Mouse (Mus musculus) A20 (cell line): ENCODE measurements around the gene Hils1.
"Not testable (repeated sequence)": the region's sequence is repeated elsewhere in the genome, so short reads cannot be mapped to it uniquely, and the experiment has no call there.

Experiments used
- DNase-seq: peaks from one replicate; pipeline ENCODE4 v3.0.0-alpha.2; 2011; ENCODE audit warnings: low read depth, low spot score

The Hils1 gene

DNA sequence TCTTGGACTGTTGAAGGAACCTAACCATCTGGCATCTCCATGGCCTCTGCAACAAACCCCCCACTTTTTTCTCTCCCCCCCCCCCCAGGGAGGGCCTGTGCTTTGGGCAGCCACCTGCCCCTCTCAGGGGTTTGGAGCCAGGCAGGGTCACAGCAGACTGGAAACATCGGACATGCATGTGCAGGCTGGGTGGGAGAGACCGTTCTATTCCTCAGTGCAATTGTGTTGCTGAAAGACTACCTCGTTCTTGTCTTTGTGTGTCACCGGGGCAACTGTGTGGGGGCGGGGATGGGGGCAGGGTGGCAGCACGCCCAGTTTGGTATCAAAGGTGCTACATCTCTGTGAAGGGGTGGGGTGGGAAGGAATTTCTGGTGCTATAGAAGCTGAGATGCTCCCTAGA, 15.2 kb upstream of the Hils1 start:
- DNase-seq: no peak

DNA sequence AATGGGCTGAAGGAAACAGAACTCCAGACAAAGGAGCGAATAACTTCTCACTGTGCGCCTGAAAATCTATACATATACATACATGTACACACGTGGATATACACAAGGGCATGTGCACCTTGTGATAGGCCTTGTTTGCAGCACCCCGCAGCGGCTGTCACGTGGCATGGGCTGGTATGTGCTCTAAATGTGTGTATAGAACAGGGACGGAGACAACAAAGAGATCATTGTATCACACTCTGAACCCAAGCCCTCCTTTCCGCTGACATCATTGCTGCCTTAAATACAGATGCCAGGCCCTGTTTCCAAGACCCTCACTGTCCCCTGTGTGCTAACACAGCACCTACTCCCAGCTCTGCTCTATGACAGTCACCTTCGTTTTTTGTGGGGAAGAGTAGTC, 12.3 kb upstream of the Hils1 start:
- DNase-seq: no peak

DNA sequence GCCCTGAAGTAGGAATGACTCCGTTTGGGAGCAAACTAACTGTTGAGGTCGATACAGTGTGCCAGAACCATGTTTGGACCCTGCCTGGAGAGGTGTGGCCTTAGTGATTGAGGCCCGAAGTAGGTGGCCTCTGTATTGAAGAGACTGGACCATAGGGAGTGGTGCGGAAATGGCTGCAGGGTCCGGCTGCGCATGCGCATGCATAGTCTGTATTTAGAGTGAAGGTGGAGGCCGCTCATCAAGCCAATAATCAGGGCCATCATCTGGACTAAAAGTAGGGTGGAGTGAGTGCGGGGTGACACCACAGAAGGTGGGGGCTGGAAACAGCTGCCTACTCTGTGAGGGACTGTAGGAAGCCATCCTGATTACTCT, 9.7 kb upstream of the Hils1 start:
- no peak for DNase-seq

DNA sequence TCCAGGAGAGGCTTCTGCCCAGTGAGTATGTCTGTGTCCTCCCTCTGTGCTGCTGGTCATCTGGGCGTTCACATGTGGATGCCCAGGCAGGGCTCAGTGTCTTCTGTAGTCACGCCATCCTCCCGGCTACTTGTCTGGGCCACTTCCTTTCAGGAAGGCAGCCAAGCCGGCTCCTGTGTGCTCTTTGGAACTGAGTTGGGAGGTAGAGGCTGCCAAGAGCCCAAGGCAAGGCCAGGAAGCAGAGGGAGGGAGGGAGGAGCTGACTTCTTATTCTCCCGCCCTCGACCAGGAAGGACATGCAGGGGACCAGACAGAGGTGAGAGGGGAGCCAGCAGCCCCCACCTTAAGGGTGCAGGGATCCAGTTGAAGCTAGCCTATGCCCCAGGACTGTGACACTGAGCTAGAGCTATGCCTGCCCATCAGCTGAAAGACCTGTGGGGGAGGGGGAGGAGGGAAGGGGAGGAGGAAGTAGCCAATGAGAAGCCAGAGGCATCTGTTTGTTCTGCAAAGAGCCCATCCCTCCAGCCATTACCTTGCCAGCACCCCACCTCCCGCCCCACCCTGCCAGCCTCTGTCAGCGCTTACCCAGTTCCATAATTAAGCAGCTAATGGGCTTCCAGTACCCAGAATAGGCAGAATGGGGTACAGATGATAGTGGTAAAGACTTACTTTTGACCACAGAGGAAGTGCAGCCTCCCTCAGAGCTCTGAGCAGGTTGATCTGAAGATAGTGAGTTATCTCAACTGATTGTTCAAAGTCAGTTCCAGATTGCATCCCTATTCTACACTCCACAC, 9.1 kb upstream of the Hils1 start:
- DNase-seq: no peak

DNA sequence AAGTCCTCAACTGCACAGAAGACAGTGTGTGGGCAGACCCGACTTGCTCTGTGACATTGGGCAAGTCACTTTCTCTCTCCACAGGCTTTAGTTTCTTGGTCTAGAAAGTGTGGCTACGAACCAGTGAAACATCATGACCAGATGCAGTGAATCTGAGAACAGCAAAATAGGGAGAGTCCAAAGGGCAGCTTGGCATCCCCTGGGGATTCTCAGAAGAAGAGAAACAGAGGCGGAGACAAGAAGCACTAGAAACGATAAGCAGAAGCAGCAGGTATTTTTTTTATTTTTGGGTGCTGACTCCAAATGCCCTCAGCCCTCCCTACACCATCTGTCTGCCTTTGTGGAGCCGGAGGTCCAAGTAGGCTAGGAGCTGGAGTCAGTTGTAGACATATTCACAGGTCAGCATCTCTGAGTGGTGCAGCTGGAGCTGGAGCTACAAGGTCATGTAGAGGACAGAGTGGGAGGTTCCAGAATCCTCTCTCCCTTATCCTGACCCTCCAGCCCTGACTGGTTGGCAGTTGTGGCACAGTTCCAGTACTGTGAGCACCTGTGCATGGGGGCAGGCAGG, 4.8 kb upstream of the Hils1 start:
- DNase-seq: peak; percentile 56

DNA sequence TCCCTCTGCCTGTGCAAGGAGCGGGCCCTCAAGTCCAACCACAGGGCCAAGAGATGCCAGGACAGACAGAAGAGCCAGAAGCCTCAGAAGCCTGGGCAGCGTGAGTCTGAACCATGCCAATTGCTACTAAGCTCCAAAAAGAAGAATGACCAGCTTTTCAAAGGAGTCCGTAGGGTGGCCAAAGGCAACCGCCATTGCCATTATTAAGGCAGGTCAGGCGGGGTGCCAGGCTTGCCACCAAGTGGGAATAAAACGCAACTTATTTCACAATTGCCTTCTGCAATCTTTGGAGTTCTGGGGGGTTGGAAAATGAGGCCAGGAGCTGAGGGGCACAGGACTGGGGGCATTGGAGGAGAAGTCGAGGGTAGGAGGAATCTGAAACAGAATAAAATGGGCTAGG, 794 bp downstream of the Hils1 start:
- DNase-seq: no peak

DNA sequence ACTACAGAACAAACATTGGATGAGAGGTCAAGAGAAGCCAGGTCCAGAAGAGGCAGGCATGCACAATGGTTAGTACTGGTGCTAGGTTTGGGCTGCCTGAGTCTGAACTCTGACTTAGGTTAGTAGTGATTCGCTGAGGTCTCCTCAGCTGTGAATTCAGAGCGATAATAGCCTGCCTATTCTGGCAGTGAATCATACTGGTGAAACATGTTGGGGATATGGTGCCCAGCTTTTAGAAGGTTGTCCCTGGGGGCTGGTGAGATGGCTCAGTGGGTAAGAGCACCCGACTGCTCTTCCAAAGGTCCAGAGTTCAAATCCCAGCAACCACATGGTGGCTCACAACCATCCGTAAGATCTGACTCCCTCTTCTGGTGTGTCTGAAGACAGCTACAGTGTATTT, 2.3 kb downstream of the Hils1 start:
- not testable (repeated sequence) for DNase-seq

DNA sequence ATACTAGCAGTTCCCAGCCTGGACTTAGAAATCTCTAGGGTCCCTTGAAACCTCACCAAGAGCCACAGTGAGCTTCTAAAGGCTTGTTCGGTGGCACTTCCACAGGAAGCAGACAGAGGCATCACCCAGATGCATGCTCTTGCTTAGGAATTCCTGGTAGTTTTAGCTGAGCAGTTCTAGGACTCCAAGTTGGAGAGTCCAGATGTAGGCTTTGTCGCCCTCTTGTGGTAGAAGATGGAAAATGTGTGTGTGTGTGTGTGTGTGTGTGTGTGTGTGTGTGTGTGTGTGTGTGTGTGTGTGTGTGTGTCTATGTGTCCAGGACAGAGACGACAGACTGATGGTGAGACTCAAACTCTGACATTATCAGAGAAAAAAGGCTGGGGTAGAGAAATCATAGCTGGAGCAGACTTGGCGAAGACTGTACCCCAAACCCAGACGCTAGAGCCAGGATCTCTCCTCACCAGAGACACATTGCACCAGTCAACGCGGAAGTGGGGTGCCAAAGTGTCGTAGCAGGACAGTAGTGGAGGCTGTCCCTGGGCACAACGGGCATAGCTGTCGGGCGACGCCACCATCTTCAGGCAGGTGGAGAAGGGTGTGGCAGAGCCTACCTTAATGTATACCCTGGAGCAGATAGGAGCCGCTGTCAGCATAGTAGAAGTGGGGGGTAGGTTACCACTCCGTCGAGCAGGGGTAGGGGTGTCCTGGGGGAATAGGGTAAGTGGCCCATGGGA, 3.0 kb downstream of the Hils1 start:
- DNase-seq: peak; percentile 61

DNA sequence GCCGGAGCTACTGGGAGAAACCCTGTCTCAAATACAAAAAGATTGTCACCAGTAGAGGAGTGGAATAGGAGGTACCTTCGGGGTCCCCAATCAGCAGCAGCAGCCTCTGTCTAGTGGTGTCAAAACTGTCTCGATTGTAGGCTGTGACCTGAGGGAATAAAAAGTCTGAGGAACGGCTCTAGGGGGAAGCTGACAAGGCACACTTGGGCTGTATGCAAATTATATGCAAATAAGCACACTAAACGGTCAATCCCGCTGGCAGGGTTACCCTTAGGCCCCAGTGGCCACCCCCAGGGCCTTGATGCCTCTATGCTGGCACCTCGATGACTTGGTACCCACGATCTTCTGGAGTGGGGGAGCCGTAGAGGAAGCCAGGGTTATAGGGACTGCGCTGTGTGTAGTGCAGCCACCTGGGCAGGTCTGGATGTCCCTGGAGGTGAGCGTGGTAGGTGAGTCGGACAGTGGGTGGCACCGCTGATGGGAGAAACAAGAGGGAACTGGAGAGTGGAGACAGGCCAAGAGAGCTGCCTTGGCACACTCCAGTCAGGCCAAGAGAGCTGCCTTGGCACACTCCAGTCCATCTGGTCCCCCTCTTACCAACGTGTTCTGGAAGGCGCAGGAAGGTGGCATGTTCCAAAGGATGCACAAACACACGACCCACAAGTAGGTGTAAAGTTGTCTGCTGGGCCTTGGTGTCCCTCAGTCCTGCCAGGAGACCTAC, 4.7 kb downstream of the Hils1 start:
- DNase-seq: peak; percentile 43

DNA sequence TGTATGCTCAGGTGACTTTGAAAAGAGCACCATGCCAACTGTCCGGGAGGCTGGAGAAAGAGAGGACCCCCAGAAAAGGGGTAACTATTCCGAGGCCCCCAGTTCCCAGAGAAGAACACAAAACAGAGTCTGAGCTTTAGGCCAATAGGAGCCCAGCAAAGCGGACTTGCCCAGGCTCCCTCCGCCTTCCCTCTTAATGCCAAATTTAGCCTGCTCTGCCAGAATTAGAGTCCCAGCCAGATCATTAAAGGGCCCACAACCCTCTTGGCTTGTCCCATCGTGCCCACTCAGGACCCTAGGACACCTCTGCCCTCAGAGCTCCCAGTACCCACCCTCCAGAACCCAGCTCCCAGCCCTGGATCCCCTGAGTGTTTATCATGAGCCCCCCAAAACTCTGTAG, 5.5 kb downstream of the Hils1 start:
- DNase-seq: no peak

DNA sequence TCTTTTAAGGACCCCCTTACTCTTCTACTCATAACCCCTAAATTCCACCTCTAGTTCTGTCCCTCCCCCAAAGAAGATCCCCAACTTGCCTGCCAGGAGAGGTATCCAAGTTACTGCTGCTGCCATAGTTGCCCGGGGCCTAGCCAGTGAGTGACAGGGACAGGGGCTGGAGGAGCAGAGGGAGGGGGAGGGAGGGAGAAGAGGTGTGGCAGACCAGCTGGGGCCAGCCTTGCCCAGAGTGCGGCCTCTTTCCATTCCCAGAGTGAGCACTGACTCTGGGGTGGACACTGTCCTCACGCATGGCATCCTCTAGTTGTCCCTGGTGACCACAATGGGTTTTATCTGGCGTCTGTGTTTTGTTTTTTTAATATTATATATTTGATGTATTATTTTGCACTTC, 5.9 kb downstream of the Hils1 start:
- DNase-seq: no peak

DNA sequence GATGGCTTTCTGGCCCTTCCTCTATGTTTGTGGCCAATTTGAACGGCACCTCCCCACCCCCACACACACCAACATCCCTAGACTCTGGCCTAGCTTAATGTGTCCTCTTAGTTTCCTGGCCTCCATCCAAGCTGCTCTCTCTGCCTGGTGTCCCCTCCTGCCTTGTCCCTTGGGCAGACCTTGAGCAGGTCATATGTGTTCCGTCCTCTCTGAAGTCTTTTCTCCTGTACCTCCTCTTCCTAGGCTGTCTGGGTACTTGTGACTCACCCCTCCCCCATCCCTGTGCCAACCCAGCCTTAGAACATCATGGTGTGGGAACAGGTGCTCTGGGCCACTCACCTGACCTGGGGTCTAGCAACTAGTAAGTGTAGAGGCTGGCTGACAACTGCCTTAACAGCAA, 7.6 kb downstream of the Hils1 start:
- DNase-seq: no peak

DNA sequence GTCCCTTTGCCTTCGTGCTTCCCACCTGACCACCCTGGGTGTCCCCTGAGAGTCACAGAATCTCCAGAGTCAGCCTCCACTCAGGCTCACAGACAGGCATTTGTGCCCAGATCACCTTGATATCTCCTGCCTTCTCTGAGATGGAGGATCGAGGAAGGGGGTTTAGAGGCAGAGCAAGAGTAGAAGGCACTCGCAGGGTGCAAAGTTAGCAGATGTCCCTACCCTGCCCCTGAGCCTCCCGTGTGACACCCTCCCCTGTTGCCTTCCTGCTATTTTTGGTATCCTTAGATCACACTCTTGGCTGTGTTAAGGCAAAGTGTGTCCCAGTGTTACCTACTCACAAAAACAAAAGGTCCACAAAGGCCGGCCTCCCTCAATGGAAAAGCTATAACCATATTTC, 8.8 kb downstream of the Hils1 start, which contains the start of gene Sgca:
TSS of gene Sgca (minus strand) at position 129 of the 400 bp plus-strand sequence.
- no peak for DNase-seq

DNA sequence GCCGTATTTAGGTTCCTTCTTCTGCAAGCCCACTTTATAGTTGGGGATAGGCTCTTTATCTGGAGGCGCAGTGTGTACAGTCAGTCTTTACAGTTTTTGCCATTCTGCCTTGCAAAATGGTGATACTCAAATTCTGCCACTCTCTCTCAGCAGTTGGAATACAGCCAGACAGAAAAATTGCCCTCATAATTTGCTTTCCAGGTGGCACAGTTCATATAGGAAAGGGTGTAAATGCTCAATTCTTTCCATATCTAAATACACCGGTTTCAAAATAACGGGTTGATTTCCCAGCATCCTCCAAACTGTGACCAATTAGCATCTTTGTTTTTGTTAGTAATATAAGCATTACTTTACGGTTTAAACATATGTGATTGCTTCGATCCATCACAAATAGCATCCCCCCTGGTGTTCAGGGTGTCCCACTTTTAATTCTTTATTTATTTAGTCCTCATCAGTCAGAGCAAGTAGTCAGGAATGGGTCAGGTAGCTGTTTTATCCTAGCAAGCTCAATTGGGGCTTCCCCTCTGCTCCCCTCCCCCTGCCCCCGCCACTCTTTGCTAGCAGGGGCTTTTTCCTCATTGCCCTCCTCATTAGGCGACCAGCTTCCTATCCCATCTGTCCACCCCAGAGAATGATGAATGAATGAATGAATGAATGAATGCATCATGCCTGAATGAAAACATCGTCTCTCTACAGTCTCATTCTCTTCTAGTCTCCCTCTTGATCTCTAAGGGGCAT, 11.0 kb downstream of the Hils1 start:
- DNase-seq: no peak

DNA sequence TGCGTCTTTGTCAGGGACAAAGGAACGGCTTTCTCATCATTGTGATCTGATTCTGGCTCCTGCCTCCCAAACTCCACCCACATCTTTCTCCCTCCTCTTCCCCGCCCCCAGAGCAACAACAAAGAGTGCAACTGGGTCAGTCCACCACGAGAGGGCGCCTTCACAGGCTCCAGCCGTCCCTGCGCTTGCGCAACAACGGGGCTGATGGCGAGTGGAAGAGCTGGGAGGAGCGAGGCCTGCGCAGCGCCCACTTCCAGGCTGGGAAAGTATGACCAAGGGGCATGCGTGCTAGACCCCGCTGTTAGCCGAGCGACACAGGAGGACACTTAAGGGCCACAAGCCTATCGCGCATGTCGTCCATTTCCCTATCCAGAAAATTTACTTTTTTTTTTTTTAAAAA, 11.6 kb downstream of the Hils1 start:
- peak; percentile 94 for DNase-seq

DNA sequence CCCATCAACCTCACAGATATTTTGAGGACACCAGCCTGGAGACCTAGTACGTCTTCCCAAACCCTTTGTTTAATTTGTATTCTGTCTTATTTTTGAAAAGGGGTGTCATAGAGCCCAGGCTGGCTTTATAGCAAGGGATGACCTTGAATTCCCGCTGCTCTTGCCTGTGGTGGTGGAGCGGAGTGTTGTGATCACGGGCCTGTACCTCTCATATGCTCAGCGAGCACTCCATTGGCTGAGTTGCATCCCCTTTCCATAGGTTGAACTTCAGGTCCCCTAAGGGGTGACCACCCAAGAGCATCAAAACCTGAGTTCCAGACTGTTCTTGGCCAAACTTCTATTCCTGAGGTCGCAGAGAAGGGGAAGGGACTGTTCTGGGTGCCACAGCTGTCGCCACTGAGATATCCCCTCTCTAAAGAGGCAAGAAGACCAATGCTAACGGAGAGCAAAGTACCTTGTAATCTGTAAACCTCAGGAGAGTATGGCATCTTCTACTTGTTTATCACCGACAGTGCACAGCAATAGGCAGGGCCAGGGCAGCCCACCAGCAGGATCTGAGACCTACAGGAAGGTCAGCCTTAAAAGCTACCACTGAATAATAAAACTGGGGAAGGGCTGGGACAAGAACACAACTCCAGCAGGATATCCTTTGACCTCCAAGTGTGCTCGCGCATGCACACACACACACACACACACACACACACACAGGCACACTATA, 12.2 kb downstream of the Hils1 start:
- no peak for DNase-seq

DNA sequence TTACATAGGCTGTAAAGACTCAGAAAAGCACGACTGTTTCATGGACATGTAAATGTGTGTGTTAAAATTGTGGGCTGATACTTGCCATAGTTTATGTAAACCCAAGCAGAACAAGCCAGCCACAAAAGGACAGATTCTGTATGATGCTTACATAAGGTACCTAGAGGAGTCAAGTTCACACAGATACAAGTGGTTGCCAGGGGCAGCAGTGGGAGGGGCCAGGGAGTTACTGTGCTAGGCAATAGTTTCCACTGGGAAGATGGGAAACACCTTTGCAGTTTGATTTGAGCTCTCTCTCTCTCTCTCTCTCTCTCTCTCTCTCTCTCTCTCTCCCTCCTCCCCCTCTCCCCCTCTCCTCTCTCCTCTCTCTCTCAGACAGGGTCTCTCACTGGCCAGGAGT, 17.7 kb downstream of the Hils1 start:
- DNase-seq: no peak

DNA sequence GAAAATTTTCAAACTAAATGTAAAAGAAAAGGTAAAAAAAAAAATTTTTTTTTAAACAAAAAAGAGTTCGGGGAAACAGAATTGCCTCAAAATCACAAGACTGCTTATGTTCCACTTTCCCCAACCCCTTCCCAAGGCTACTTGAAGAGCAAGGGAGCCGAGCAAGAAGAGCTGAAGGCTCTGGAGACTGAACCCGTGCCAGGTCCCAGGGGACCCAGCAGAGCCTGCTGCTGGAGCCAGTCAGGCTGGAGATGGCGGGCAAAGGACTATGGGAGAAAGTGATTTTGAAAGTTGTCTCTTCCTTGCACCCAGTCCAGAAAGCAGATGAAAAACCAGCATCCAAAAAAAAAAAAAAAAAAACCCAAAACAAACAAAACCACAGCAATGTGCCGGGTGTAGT, 18.4 kb downstream of the Hils1 start:
- no peak for DNase-seq

DNA sequence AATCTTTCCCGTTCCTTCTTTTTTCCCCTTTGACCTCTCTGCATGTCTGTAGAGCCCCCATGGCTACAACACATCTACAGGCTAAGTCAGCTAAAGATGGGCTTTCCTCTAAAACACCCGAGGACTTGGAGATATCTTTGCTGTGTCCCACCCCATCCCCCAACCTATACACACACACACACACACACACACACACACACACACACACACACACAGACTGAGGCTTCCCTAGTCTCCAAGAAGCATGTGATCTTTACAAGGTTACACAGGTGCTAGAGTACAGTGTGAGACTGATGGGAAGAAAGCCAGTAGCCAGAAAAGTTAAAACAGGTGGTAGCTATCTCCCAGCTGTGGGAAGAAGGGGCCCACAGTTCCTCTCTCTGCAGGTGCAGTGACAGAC, 19.0 kb downstream of the Hils1 start:
- no peak for DNase-seq

DNA sequence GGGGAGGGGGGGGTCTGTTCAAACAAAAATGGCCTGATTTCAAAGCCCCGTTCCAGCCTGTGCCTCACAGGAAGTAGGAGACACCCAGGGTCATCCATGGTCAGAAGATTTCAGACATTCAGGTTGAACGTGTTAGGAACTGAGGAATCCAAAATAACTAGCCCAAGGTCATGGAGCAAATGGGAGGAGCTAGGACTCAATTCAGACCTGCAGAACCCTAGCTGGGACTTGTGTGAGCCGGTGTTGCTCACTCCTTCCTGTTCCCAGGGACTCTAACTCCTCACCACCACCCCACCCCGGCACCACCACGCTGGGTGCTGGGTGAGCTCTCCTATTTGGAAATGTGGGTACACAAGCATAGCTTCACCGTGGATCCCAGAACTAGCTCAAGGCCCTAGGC, 19.9 kb downstream of the Hils1 start:
- DNase-seq: no peak

DNA sequence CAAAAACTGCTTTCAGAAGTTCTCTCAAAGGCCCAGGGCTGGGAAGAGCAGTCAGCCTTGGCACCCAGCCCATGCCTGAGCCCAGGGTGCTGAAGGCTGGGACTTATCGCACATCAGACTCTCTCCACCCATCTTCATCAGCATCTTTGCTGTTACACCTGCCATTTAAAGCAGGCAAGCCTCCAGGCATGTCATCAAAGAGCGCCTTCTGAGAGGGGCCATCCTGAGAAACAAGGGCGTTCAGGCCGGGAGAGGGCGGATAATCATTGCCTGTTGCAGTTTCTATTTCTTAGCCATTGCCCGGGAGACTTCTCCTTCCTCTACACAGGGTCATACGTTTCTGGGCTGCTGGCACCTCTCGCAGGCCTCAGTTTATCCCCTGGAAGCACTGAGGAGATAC, 20.5 kb downstream of the Hils1 start:
- DNase-seq: no peak
